Mouse (Mus musculus) hindbrain, embryonic 11.5 days (tissue): ENCODE measurements around the gene Foxe1. TPM values are rescaled to one million over a fixed set of nuclear protein-coding genes. Genes with fewer than 3 reads are reported as not detected.
A peak's percentile ranks its signal among the peaks of the same experiment; 100 is the strongest.

ENCODE experiments used
- ATAC-seq: fragments of 200-750 bp; cut with Nextera tagmentation; 2 replicates; pipeline ENCODE4 v1.8.0; 2017; ENCODE audit warnings: mild to moderate bottlenecking, moderate TSS enrichment, moderate library complexity; ENCODE audit not compliant: low FRiP score
- DNase-seq: peaks from one replicate; pipeline ENCODE4 v3.0.0-alpha.2; 2015; ENCODE audit warnings: low spot score
- H3K27ac ChIP-seq: fragments of 300-500 bp; sonication (generic); 2 replicates; pipeline ENCODE4 v1.5.1; 2014; ENCODE audit warnings: mild to moderate bottlenecking, low read depth, low read length
- H3K27me3 ChIP-seq: fragments of 300-500 bp; sonication (generic); 2 replicates; pipeline ENCODE4 v1.6.1; 2014; ENCODE audit warnings: mild to moderate bottlenecking, low read length, moderate library complexity, mixed read lengths; ENCODE audit not compliant: control insufficient read depth, insufficient read depth
- H3K36me3 ChIP-seq: fragments of 300-500 bp; sonication (generic); 2 replicates; pipeline ENCODE4 v1.6.1; 2014; ENCODE audit warnings: mild to moderate bottlenecking, low read length, moderate library complexity, mixed read lengths; ENCODE audit not compliant: control insufficient read depth, insufficient read depth
- H3K4me1 ChIP-seq: fragments of 300-500 bp; sonication (generic); replicated peaks from 2 replicates; pipeline ENCODE4 v1.6.1; 2014; ENCODE audit warnings: low read length, mixed read lengths; ENCODE audit not compliant: control insufficient read depth, insufficient read depth
- H3K4me2 ChIP-seq: fragments of 300-500 bp; sonication (generic); replicated peaks from 2 replicates; pipeline ENCODE4 v1.6.1; 2014; ENCODE audit warnings: mild to moderate bottlenecking, low read depth, low read length
- H3K4me3 ChIP-seq: fragments of 300-500 bp; sonication (generic); 2 replicates; pipeline ENCODE4 v1.5.1; 2014; ENCODE audit warnings: low read depth, low read length
- H3K9ac ChIP-seq: fragments of 300-500 bp; sonication (generic); 2 replicates; pipeline ENCODE4 v1.6.1; 2014; ENCODE audit warnings: low read depth, low read length
- H3K9me3 ChIP-seq: fragments of 300-500 bp; sonication (generic); 2 replicates; pipeline ENCODE4 v1.6.1; 2016; ENCODE audit warnings: low read length; ENCODE audit not compliant: control insufficient read depth
- WGBS: fragments of 180-500 bp; shearing (Covaris S2); extraction: QIAGEN DNeasy Blood & Tissue Kit; methylation state at CpG from one replicate; pipeline ENCODE4 v1.1.7; 2014; 5-methylcytosine and 5-hydroxymethylcytosine counted together
- polyA plus RNA-seq: library from polyadenylated mRNA; unstranded; fragments of >200 nt; fragmentation: Nextera tagmentation; extraction: Ambion mirVana; gene quantifications from 2 replicates; pipeline ENCODE4 v1.2.1, GENCODE M21; 2014

The Foxe1 gene
- polyA plus RNA-seq, 1 experiment from 2014 or later, result 0.48 TPM

DNA sequence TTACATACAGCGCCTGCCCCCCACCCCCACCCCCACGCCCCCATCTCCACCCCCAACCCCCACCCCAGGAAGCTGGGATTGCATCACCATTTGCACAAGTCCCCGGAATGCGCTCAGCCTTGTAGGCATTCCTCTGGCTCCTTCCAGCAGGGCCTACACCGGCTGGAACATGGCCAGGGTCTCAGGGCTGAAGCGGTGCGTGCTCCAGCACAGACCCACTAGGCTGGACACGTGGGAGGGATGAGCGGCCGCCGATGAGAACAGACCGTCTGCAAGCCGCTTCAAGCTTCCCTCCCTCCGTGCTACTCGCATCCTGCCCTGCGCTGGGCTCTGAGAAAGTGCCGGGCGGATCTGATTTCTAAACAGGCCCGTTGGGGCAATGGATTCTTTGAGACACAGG lies 27.6 kb downstream of the Foxe1 start:
- no peaks in the 10 kb centered on the region for H3K9me3 ChIP-seq
- ATAC-seq (peak; percentile 47; the same call in 1 of the 2 replicates), DNase-seq (peak; percentile 51)
- 4% methylated on average over 18 of the region's 19 CpGs for WGBS
- no peak overlapping the region for H3K9ac ChIP-seq
- 0 out of 2 replicates have a peak, but pooled peaks cover 4% of the 10 kb centered on the region for H3K4me1 ChIP-seq
- H3K4me3 ChIP-seq, result no peak overlapping the region
- 0 out of 2 replicates have a peak overlapping the region, but pooled peaks have one; percentile 9 for H3K4me2 ChIP-seq
- H3K36me3 ChIP-seq, result no peaks in the 10 kb centered on the region
- no peak overlapping the region for H3K27ac ChIP-seq
- H3K27me3 ChIP-seq, result no peaks in the 10 kb centered on the region; the same call in none of the 2 replicates

DNA sequence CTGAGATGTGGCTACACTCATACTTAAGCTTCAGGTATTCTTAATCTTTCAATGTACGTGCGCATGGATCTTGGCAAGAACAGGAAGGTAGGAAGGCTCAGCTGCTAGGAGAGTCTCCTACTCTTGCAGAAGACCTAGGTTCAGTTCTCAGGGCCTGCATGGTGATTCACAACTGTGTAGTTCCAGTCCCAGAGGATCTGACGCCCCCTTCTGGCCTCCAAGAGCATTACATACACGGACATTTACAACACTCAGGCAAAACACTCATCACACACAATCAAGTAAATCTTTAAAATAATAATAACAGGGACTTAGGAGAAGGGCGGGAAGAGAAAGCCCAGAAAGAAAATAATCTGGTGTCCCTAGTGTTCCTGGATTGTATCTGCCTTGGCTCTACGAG lies 31.0 kb downstream of the Foxe1 start:
- Histone ChIP-seq H3K36me3 (peaks cover 5% of the 10 kb centered on the region; the same call in 1 of the 2 replicates), H3K9ac (no peak overlapping the region), H3K27me3 (no peaks in the 10 kb centered on the region; the same call in 1 of the 2 replicates), H3K27ac (no peak overlapping the region), H3K4me3 (no peak overlapping the region), H3K4me1 (0 out of 2 replicates have a peak, but pooled peaks cover 4% of the 10 kb centered on the region), H3K9me3 (no peaks in the 10 kb centered on the region), H3K4me2 (peak overlapping the region; percentile 54; the same call in 1 of the 2 replicates)
- peak; percentile 38 for DNase-seq
- WGBS, result 54% methylated on average over 6 of the region's 6 CpGs
- no peak for ATAC-seq

DNA sequence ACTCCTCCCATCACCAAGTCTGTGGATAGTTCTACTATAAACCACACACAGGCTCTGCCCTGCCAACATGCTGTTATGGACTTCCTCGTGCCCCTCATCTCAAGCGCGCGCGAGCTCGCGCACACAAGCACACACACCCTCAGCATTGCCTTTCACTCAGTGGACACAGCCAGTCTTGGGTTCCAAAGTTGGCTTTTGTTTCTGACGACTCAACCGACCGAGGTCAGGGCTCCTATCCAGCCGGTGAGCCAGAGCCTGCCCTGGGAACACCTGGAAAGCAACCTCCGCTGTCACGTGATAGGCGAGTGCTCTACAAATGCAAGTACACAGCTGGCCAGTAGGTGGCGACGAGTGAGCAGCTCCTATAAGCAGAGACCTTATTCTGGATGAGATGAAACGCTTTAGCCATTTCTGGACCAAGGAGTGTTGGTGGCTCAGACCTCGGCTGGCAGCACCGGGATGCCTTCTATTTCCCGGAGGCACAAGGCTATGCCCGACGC lies 31.5 kb downstream of the Foxe1 start:
- peak overlapping the region; percentile 54 for H3K4me2 ChIP-seq
- H3K4me1 ChIP-seq, result 0 out of 2 replicates have a peak, but pooled peaks cover 4% of the 10 kb centered on the region
- peaks cover 7% of the 10 kb centered on the region for H3K36me3 ChIP-seq
- WGBS, result 25% methylated on average over 22 of the region's 22 CpGs
- H3K27me3 ChIP-seq, result no peaks in the 10 kb centered on the region; the same call in 1 of the 2 replicates
- peak overlapping the region; percentile 50 for H3K9ac ChIP-seq
- H3K4me3 ChIP-seq, result peak overlapping the region; percentile 22
- DNase-seq (peak; percentile 81), ATAC-seq (peak; percentile 65; the same call in 1 of the 2 replicates)
- no peak overlapping the region for H3K27ac ChIP-seq
- H3K9me3 ChIP-seq, result no peaks in the 10 kb centered on the region

DNA sequence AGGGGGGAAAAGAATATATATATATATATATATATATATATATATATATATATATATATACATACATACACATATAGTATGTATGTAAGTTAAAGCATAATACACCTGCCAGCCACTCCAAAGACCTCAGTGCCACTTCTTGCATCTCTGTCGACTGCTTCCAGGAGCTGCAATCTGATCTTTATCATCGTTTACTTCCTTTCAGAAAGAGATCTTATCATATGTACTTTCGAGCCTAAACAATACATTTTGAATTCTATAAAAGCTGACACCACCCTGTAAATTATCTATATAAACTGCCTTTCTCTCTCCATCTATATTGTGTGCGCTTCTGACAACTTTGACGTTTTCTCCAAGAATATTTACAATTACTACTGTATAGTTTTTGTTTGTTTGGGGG lies 45.1 kb downstream of the Foxe1 start:
- H3K36me3 ChIP-seq, result no peaks in the 10 kb centered on the region
- ATAC-seq, result no peak
- WGBS, result 45% methylated on average over 5 of the region's 5 CpGs

DNA sequence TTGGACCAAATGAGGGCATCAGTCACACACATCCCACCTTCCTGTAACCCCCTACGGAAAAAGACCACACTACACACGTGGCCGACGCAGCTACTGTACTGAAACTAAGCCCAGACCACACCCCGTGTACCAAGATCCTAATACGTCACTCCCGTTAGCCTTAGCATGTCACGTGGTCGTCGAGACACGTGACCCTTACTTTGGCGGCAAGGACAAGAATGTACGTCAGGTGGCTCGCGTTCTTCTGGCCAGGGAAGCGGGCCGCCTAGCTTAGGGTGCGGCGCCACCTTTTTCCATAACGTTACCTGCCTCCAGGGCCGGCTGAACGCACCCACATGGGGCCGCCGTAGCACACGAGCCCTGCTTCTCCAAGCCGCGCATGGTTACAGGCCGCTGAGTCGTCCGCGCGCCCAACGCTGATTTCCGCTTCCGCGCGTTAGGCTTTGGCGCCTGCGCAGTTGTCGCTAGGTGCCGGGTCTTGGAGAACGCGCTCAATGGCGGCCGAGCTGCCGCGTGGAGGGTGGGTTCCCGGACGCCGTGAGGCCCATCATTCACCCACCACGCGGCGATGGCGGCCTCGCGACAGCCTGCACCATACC lies 45.7 kb downstream of the Foxe1 start, which contains the start of gene Trmo:
Gene Trmo (minus strand): TSS at position 425 of the 599 bp plus-strand sequence.
- peak; percentile 98 for ATAC-seq
- Histone ChIP-seq H3K4me3 (peak within 1 kb of the TSS; percentile 55), H3K27ac (peak within 1 kb of the TSS; percentile 75), H3K4me2 (peak within 1 kb of the TSS; percentile 44), H3K9ac (peak within 1 kb of the TSS; percentile 85), H3K27me3 (no peaks in the 10 kb centered on the region), H3K4me1 (no peaks in the 10 kb centered on the region), H3K36me3 (no peaks in the 10 kb centered on the region), H3K9me3 (no peaks in the 10 kb centered on the region)
- under 1% methylated on average over 56 of the region's 56 CpGs for WGBS
- DNase-seq, result peak; percentile 97

More for the DNA sequence above, 45.1 kb downstream of the Foxe1 start:
- Histone ChIP-seq H3K9ac (no peak overlapping the region; the same call in 1 of the 2 replicates), H3K27ac (0 out of 2 replicates have a peak overlapping the region, but pooled peaks have one; percentile 75), H3K9me3 (no peaks in the 10 kb centered on the region), H3K4me1 (no peaks in the 10 kb centered on the region), H3K4me2 (peak overlapping the region; percentile 44), H3K27me3 (no peaks in the 10 kb centered on the region), H3K4me3 (peak overlapping the region; percentile 55)
- no peak for DNase-seq

DNA sequence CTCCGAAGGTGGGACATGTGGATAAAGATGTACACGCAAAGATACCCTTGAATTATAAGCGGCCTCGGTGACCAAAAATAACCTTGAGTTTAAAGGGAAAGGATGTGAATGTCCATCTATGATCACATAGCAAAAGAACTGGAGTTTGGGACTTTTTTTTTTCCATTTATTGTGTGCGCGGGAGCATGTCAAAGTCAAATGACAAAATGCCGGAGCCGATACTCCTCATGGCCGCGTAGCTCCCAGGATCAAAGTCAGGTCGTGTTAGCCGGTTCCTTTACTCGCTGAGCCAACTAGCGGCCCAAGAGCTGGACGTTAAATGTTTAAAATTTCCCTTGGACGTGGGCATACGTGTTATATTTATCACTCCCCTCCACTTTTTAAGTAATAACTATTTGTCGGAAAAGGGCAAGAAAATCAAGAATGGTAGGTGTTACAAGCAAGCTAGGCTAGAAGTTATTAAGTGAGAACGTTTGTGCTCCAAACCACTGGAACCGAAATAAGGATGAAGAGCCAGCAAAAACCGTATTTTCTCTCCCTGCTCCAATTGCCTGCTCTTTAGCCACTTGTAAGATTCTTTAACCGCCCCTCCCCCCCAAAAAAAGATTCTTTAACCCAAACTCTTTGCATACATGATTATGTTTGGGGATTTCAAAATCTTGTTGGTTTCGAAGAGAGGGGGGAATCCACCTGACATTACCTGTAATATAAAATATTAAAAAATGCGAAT lies 46.4 kb downstream of the Foxe1 start:
- ATAC-seq (no peak), DNase-seq (peak; percentile 72)
- H3K9ac ChIP-seq, result peak overlapping the region; percentile 85
- H3K4me2 ChIP-seq, result peak overlapping the region; percentile 44
- H3K9me3 ChIP-seq, result no peaks in the 10 kb centered on the region
- H3K4me3 ChIP-seq, result peak overlapping the region; percentile 55
- H3K4me1 ChIP-seq, result no peaks in the 10 kb centered on the region
- H3K27me3 ChIP-seq, result no peaks in the 10 kb centered on the region
- peak overlapping the region; percentile 75 for H3K27ac ChIP-seq
- WGBS, result 3% methylated on average over 24 of the region's 24 CpGs
- no peaks in the 10 kb centered on the region for H3K36me3 ChIP-seq

DNA sequence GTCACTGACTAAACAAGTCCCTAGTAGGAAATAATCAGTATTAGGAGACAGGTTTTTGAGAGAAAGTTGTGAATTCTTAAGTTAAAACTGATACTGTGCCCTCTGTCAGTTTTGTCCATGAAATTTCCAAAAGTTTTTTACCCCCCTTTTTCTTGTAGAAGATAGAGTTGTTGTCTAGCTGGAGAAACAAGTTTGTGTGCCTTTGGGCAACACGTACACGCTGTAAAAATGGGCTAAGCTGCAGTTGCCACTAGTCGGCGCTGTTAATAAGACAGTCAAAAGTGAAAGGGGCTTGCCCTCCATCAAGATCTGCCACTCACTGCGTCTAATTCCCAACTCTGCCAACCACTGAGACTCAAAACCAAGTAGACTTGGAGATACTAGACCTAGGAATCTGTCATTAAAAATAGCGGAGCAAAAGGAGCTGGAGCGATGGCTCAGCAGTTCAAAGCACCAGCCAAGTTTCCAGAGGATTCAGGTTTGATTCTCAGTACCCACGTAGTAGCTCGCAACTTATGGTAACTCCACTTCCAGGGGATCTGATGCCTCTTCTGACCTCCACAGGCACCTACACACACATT lies 47.1 kb downstream of the Foxe1 start:
- Histone ChIP-seq H3K4me2 (peak overlapping the region; percentile 44), H3K36me3 (no peaks in the 10 kb centered on the region), H3K4me3 (no peak overlapping the region), H3K27me3 (no peaks in the 10 kb centered on the region), H3K9me3 (no peaks in the 10 kb centered on the region), H3K27ac (no peak overlapping the region), H3K4me1 (no peaks in the 10 kb centered on the region), H3K9ac (no peak overlapping the region)
- WGBS, result 20% methylated on average over 9 of the region's 9 CpGs
- DNase-seq (peak; percentile 88), ATAC-seq (no peak)

DNA sequence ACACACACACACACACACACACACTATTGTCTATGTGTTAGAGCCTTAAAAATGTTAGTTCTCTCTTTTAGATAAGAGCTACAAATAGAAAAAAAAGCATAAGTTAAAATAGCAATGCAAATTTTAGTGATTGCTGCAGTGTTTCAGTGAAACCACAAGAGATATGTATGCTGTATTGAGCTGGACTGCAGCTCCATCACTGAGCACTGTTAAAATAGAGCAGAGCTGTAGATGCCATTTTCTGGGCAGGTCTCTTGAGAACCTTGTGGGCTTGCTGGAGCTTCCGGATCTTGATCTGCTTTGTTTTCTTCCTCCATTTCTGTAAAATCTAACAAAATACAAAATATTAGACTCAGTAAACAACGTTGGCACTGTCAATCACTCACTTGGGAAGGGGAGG lies 51.0 kb downstream of the Foxe1 start:
- no peaks in the 10 kb centered on the region for H3K9me3 ChIP-seq
- no peak overlapping the region for H3K4me3 ChIP-seq
- H3K4me1 ChIP-seq, result no peaks in the 10 kb centered on the region
- H3K9ac ChIP-seq, result no peak overlapping the region
- H3K27ac ChIP-seq, result no peak overlapping the region
- DNase-seq (no peak), ATAC-seq (no peak)
- no peaks in the 10 kb centered on the region for H3K36me3 ChIP-seq
- H3K4me2 ChIP-seq, result no peak overlapping the region
- 76% methylated on average over 2 of the region's 2 CpGs for WGBS
- no peaks in the 10 kb centered on the region for H3K27me3 ChIP-seq
